Mouse (Mus musculus) liver, embryonic 15.5 days (tissue): ENCODE measurements around the gene Tmcc3. TPM values are rescaled to one million over a fixed set of nuclear protein-coding genes. Genes with fewer than 3 reads are reported as not detected.

Source experiments
- ATAC-seq: fragments of 200-750 bp; cut with Nextera tagmentation; 2 replicates; pipeline ENCODE4 v1.8.0; 2017; ENCODE audit warnings: moderate number of reproducible peaks, mild to moderate bottlenecking, moderate library complexity; ENCODE audit not compliant: insufficient read depth
- H3K27ac ChIP-seq: fragments of 300-500 bp; sonication (generic); replicated peaks from 2 replicates; pipeline ENCODE4 v1.5.1; 2015; ENCODE audit warnings: mild to moderate bottlenecking, inconsistent platforms
- H3K27me3 ChIP-seq: fragments of 300-500 bp; sonication (generic); 2 replicates; pipeline ENCODE4 v1.6.1; 2015; ENCODE audit warnings: mild to moderate bottlenecking, inconsistent platforms
- H3K36me3 ChIP-seq: fragments of 300-500 bp; sonication (generic); replicated peaks from 2 replicates; pipeline ENCODE4 v1.6.1; 2015; ENCODE audit warnings: moderate library complexity, mild to moderate bottlenecking, inconsistent platforms
- H3K4me1 ChIP-seq: fragments of 300-500 bp; sonication (generic); replicated peaks from 2 replicates; pipeline ENCODE4 v1.6.1; 2015; ENCODE audit warnings: inconsistent platforms
- H3K4me2 ChIP-seq: fragments of 300-500 bp; sonication (generic); 2 replicates; pipeline ENCODE4 v1.6.1; 2015; ENCODE audit warnings: moderate library complexity, mild to moderate bottlenecking, inconsistent platforms
- H3K4me3 ChIP-seq: fragments of 300-500 bp; sonication (generic); replicated peaks from 2 replicates; pipeline ENCODE4 v1.5.1; 2015; ENCODE audit warnings: mild to moderate bottlenecking, inconsistent platforms
- H3K9ac ChIP-seq: fragments of 300-500 bp; sonication (generic); 2 replicates; pipeline ENCODE4 v1.6.1; 2015; ENCODE audit warnings: moderate library complexity, mild to moderate bottlenecking, inconsistent platforms
- H3K9me3 ChIP-seq: fragments of 300-500 bp; sonication (generic); replicated peaks from 2 replicates; pipeline ENCODE4 v1.6.1; 2016; ENCODE audit warnings: inconsistent platforms
- WGBS: fragments of 180-500 bp; shearing (Covaris S2); methylation state at CpG from one replicate; pipeline ENCODE4 v1.1.7; 2015; ENCODE audit warnings: mixed read lengths; ENCODE audit not compliant: insufficient replicate concordance; 5-methylcytosine and 5-hydroxymethylcytosine counted together
- polyA plus RNA-seq: library from polyadenylated mRNA; unstranded; fragments of >200 nt; fragmentation: Nextera tagmentation; extraction: Ambion mirVana; gene quantifications from 2 replicates; pipeline ENCODE4 v1.2.1, GENCODE M21; 2015

Gene Tmcc3
- polyA plus RNA-seq, 1 experiment from 2014 or later: 3.4 TPM

GRCm38 (mm10) chr10:94505248-94505772 lies 193.6 kb downstream of the Tmcc3 start:
- H3K4me2 ChIP-seq: no peak overlapping the region
- no peak overlapping the region for H3K4me3 ChIP-seq
- H3K4me1 ChIP-seq: no peaks in the 10 kb centered on the region
- 62% methylated on average over 16 of the region's 16 CpGs for WGBS
- H3K27ac ChIP-seq: no peak overlapping the region
- H3K9me3 ChIP-seq: no peaks in the 10 kb centered on the region
- peaks cover 8% of the 10 kb centered on the region; the same call in 1 of the 2 replicates for H3K27me3 ChIP-seq
- H3K36me3 ChIP-seq: no peaks in the 10 kb centered on the region
- H3K9ac ChIP-seq: no peak overlapping the region
- ATAC-seq: no peak

DNA sequence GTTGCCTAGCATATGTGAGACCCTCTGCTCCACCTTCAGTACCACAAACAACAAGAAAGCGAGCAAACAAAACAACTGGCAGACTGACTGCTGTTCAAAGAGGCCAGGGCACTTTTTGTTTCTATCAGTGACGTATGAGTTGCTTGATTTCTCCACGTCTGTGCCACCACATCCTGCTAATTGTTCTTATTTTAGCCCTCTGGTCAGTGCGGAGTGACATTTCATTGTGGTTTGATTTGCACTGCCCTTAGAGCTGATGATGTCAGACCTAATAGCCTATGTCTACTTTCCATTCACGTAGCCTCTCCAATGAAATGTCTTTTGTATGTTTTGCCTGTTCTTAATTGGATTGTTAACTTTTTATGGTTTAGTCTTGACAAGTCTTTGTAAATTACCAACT lies 197.1 kb downstream of the Tmcc3 start:
- ATAC-seq: no peak
- no peaks in the 10 kb centered on the region for H3K9me3 ChIP-seq
- 31% methylated on average over 5 of the region's 5 CpGs for WGBS

DNA sequence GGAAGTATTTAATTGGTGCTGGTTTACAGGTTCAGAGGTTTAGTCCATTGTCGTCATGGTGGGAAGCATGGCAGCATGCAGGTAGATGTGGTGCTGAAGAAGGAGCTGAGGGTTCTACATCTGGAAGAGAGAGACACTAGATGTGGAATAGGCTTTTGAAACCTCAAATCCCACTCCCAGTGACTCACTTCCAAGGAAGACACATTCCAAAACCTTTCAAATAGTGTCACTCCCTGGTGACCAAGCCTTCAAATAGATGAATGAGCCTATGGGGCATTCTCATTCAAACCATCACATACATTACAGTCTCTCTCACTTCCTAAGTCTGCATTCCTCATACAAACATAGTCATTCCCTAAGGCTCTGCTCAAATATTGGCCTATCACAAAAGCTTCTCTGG lies 201.0 kb downstream of the Tmcc3 start:
- Histone ChIP-seq H3K27ac (no peak overlapping the region), H3K9ac (no peak overlapping the region), H3K27me3 (peaks cover 62% of the 10 kb centered on the region), H3K4me3 (no peak overlapping the region), H3K36me3 (no peaks in the 10 kb centered on the region), H3K4me2 (no peak overlapping the region), H3K9me3 (no peaks in the 10 kb centered on the region), H3K4me1 (peaks cover 25% of the 10 kb centered on the region)
- no peak for ATAC-seq
- 72% methylated on average over 1 of the region's 1 CpGs for WGBS

More for the DNA sequence above, 197.1 kb downstream of the Tmcc3 start:
- Histone ChIP-seq H3K4me3 (no peak overlapping the region), H3K4me1 (no peaks in the 10 kb centered on the region), H3K36me3 (no peaks in the 10 kb centered on the region), H3K9ac (no peak overlapping the region), H3K27ac (no peak overlapping the region), H3K4me2 (no peak overlapping the region), H3K27me3 (peaks cover 30% of the 10 kb centered on the region)

DNA sequence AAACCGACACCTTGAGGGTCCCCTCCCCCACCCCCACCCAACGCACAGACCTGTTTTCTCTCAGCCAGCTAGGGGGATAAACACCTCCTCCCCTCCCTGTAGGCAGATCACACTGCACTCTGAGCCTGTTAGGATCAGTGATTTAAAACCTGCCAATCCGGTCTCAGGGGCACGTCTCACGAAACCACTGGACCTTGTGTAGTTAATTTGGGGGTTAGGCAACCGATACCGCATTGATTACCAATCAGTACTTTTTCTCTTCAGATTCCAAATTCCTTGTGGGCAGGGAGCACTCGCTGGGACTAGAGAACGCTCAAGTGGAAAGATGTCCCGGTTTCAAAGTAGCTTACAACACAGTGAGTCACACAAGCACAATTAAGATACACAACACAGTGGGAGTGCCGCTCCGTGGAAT lies 202.3 kb downstream of the Tmcc3 start:
- no peak for ATAC-seq
- peaks cover 30% of the 10 kb centered on the region for H3K4me1 ChIP-seq
- H3K36me3 ChIP-seq: no peaks in the 10 kb centered on the region
- no peak overlapping the region for H3K9ac ChIP-seq
- H3K4me2 ChIP-seq: peak overlapping the region; percentile 79
- peak overlapping the region; percentile 65 for H3K4me3 ChIP-seq
- no peak overlapping the region for H3K27ac ChIP-seq
- H3K9me3 ChIP-seq: no peaks in the 10 kb centered on the region
- 3% methylated on average over 12 of the region's 12 CpGs for WGBS
- peaks cover 71% of the 10 kb centered on the region for H3K27me3 ChIP-seq

DNA sequence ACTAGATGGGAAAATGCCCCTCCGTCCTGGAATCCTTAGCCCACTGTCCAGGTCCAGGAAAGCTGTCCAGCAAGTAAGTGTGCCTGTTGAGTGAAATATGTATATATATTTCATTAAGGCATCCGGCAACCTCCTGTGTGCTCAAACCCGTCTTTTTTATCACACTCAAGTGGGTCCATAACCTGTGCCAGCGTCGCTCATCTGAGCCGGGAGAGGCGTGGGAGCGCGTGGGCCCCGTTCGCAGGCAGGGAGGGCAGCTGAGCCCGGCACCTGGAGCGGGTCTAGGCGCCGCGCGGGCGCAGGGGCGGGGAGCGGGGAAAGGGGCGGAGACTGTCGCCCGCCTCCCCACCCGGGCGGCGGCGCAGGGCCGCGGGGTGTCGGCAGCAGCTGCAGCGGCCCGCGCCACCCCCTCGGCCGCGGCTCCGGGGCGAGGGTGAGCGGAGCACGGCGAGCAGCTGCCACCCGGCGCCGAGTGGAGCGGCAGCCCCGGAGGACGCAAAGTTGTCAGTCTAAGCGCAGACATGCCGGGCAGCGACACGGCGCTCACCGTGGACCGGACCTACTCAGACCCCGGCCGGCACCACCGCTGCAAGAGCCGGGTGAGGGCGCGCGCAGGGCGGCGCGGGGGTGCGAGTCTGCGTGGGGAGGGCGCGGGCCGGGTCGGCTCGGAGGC lies 202.9 kb downstream of the Tmcc3 start:
- peak overlapping the region; percentile 41 for H3K27ac ChIP-seq
- no peaks in the 10 kb centered on the region for H3K9me3 ChIP-seq
- peaks cover 30% of the 10 kb centered on the region for H3K4me1 ChIP-seq
- peaks cover 71% of the 10 kb centered on the region for H3K27me3 ChIP-seq
- peak; percentile 78 for ATAC-seq
- peak overlapping the region; percentile 79 for H3K4me2 ChIP-seq
- H3K36me3 ChIP-seq: no peaks in the 10 kb centered on the region
- under 1% methylated on average over 71 of the region's 71 CpGs for WGBS
- peak overlapping the region; percentile 54 for H3K9ac ChIP-seq
- H3K4me3 ChIP-seq: peak overlapping the region; percentile 65

GRCm38 (mm10) chr10:94515179-94515545 lies 203.4 kb downstream of the Tmcc3 start:
- WGBS: under 1% methylated on average over 33 of the region's 34 CpGs
- Histone ChIP-seq H3K4me1 (peaks cover 36% of the 10 kb centered on the region), H3K27ac (peak overlapping the region; percentile 41), H3K9ac (peak overlapping the region; percentile 54), H3K4me3 (peak overlapping the region; percentile 65), H3K36me3 (no peaks in the 10 kb centered on the region), H3K9me3 (no peaks in the 10 kb centered on the region), H3K27me3 (peaks cover 71% of the 10 kb centered on the region), H3K4me2 (peak overlapping the region; percentile 79)
- ATAC-seq: peak; percentile 80

DNA sequence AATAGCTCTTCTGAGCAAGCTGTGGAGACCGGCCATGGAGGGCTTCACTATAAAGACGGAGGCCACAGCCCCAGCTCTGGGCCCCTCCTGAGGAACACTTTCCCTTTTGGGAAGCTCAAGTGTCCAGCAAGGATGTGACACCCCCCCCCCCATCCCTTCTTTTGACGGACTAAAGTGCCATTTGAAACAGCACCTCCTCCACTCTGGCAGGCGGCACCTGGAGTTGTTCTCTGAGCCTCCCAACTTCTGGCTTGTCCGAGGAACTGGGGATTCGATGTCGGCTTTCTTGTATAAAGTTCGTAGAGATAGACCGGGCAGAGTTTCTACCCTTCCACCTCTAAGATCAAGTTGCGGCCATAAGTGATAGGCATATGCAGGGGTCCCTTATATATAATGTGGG lies 203.8 kb downstream of the Tmcc3 start:
- peak overlapping the region; percentile 54 for H3K9ac ChIP-seq
- 3% methylated on average over 10 of the region's 10 CpGs for WGBS
- no peak for ATAC-seq
- no peaks in the 10 kb centered on the region for H3K36me3 ChIP-seq
- H3K9me3 ChIP-seq: no peaks in the 10 kb centered on the region
- peaks cover 39% of the 10 kb centered on the region for H3K4me1 ChIP-seq
- peaks cover 71% of the 10 kb centered on the region for H3K27me3 ChIP-seq
- H3K4me3 ChIP-seq: peak overlapping the region; percentile 65
- H3K4me2 ChIP-seq: peak overlapping the region; percentile 79
- H3K27ac ChIP-seq: peak overlapping the region; percentile 41; the same call in 1 of the 2 replicates

DNA sequence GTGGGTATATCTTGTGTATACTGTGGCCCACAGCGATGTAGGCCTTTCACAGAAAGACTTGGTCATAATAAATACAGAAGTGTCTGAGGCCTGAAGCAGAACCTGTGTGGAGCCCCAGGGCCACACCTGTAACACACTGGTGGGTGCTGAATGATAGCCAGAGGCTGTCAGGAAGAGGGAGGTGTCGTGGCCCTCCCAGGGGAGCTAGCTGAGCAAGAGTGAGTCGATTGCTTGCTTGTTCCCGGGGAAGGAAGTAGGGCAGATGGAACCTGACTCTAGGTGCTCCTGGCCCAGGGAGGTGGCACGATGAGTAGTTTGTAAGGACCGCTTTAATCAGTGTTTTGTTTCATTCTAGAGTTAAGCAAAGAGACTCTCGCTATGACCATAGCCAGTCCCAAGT lies 208.1 kb downstream of the Tmcc3 start:
- Histone ChIP-seq H3K4me2 (peak overlapping the region; percentile 15; the same call in 1 of the 2 replicates), H3K36me3 (no peaks in the 10 kb centered on the region), H3K27me3 (peaks cover 39% of the 10 kb centered on the region), H3K27ac (no peak overlapping the region), H3K9me3 (no peaks in the 10 kb centered on the region), H3K4me1 (peaks cover 61% of the 10 kb centered on the region), H3K4me3 (no peak overlapping the region), H3K9ac (no peak overlapping the region)
- no peak for ATAC-seq
- 51% methylated on average over 7 of the region's 7 CpGs for WGBS

DNA sequence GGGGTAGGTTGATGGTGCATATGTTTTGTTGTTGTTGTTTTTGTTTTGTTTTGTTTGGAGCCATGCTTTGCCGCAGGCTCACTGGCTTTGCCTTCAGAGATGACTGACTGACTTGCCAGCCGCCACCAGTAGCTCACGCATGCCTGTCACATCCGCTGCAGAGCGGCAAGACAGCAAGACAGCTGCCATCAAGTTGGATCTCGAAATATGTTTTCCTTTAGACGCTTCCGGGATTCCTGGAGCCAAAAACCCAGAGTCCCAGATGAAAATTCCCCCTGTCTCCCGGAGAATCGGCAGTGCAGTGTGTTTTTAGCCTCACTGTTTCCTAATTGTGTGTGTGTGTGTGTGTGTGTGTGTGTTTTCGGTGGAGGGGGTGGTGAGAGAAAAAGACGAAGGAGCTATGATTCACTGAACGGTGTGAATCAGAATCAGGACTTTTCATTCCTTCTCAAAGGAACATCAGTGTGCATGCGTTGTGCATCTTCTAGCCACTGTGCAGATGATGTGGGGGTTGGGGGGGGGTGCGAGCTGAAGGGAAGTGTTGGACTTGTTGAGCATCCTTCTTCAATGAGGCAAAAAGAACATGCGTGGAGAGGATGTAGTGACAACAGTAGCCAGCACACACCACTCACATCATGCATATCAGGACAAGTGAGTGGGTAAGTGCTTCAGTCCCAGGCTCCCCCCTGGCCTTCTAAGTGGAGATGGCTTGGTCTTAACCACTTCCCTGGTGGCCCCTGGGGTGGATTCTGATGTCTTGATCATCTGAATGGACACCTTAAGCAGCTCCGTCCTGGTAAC lies 208.8 kb downstream of the Tmcc3 start:
- H3K9me3 ChIP-seq: no peaks in the 10 kb centered on the region
- H3K27me3 ChIP-seq: peaks cover 33% of the 10 kb centered on the region
- no peak overlapping the region for H3K27ac ChIP-seq
- H3K4me3 ChIP-seq: no peak overlapping the region
- 57% methylated on average over 17 of the region's 17 CpGs for WGBS
- no peak overlapping the region for H3K9ac ChIP-seq
- peak overlapping the region; percentile 25 for H3K4me2 ChIP-seq
- no peaks in the 10 kb centered on the region for H3K36me3 ChIP-seq
- peaks cover 62% of the 10 kb centered on the region for H3K4me1 ChIP-seq
- ATAC-seq: no peak

- Histone ChIP-seq H3K4me2 (peak overlapping the region; percentile 25), H3K27ac (no peak overlapping the region), H3K27me3 (peaks cover 27% of the 10 kb centered on the region), H3K9ac (no peak overlapping the region), H3K36me3 (no peaks in the 10 kb centered on the region), H3K4me3 (no peak overlapping the region), H3K9me3 (no peaks in the 10 kb centered on the region), H3K4me1 (peaks cover 63% of the 10 kb centered on the region)
- peak; percentile 56; the same call in 1 of the 2 replicates for ATAC-seq
- 27% methylated on average over 3 of the region's 3 CpGs for WGBS
These were observed 209.3 kb downstream of the Tmcc3 start for GRCm38 (mm10) chr10:94521107-94521401.

DNA sequence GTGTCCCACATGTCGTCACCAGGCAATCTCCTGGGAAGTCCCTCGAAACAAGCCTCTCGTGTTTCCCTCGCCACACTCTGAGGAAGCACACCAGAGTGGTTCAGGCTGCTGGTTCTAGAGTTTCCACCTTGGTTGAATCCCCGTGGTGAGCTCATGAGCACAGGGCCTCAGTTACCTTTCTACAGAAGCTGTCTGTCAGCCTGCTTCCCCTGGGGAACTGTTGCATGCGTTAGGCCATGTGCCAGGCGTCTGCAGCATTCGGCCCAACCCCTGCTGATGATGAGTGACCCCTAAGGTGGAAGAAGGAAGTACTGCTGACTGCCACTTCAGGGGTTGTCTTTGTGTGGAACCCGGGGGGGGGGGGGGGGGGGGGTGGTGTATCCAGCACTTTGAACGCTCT lies 210.0 kb downstream of the Tmcc3 start:
- WGBS: 43% methylated on average over 10 of the region's 10 CpGs
- peaks cover 65% of the 10 kb centered on the region for H3K4me1 ChIP-seq
- no peak overlapping the region for H3K27ac ChIP-seq
- H3K9me3 ChIP-seq: no peaks in the 10 kb centered on the region
- no peak for ATAC-seq
- H3K9ac ChIP-seq: no peak overlapping the region
- no peaks in the 10 kb centered on the region for H3K36me3 ChIP-seq
- peaks cover 20% of the 10 kb centered on the region for H3K27me3 ChIP-seq
- H3K4me3 ChIP-seq: no peak overlapping the region
- peak overlapping the region; percentile 25; the same call in 1 of the 2 replicates for H3K4me2 ChIP-seq
